Mouse (Mus musculus) cerebellum, adult 2 months (tissue): ENCODE data around the gene Lrba.

ENCODE experiments used
- CTCF ChIP-seq: fragments of 200-500 bp; IDR thresholded peaks from 2 replicates; pipeline ENCODE4 v1.5.1; 2011; ENCODE audit warnings: low read depth, mild to moderate bottlenecking, control low read depth, low read length, moderate library complexity, borderline replicate concordance; ENCODE audit not compliant: insufficient read depth
- POLR2A ChIP-seq: fragments of 200-500 bp; IDR thresholded peaks from 2 replicates; pipeline ENCODE4 v1.6.1; 2011; ENCODE audit warnings: low read length, control low read depth, borderline replicate concordance; ENCODE audit not compliant: insufficient read depth

DNA sequence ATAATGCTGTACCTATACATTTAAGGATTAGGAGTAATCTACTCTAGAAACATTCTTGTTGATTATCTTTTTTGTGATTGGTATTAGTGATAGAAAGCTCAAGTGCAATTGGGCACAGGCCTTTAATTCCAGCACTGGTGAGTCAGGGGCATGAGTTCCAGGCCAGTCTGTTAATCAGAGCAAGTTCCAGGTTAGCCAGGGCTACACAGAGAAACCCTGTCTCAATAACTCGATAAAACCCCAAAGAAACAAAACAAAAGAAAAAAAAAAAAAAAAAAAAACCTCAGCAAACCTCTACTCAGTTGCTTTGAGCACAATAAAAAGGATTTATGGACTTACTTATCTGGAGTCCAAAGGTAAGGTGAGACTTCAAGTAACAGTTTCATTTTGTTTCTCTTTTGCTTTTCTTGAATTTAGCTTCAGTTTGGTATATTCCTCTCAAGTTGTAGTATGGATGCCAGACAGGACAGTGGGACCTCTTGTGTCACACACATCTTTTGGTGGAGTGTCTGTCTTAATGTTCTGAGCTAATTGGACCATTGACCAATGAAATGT is 7.1 kb downstream of the Lrba start:
- no peak for TF ChIP-seq POLR2A
- TF ChIP-seq CTCF, result no peak
